In the genomic region with DNA sequence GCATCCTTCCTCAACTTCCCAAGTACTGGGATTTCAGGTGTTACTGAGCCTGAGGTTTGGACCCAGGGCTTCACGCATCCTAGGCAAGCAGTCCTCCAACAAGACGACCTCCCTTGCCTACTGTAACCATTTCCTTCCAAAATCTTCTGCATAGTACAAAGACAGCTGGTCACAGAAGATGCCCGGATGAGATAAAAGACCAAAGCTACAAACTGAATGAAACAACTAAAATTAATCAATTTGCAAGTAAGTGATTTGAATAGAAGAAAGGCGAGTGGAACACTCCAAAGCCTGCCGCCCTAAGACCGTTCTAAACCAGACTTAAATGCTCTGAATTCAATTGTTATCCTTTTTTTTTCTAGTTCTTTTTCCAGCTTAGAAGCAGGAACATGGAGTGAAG, we compare ENCODE assay signal across 10 mouse cellular contexts. TPM values are rescaled to one million over a fixed set of nuclear protein-coding genes. Genes with fewer than 3 reads are reported as not detected.
DNase-seq lines count a peak whose midpoint lies in the region; ATAC-seq and TF ChIP-seq lines count a peak whose summit lies in the region.
"Had no signal": no experiment of that assay in that cellular context is flagged by ENCODE, and none has a peak within 500 bp of the region (broad histone marks: within the 10 kb centered on the region; RNA-seq: fewer than 3 reads in every experiment).

No protein-coding gene starts in this region.

- H3K9me3 ChIP-seq in intestine, embryonic 14.5 days (ENCODE audit: control insufficient read depth, low read length) = no peaks in the 10 kb centered on the region
- no peaks in the 10 kb centered on the region for H3K9me3 ChIP-seq in intestine, postnatal 0 days (ENCODE audit: control insufficient read depth)
- H3K9me3 ChIP-seq in forebrain, embryonic 10.5 days = no peaks in the 10 kb centered on the region
- no peaks in the 10 kb centered on the region for H3K9me3 ChIP-seq in intestine, embryonic 16.5 days (ENCODE audit: control insufficient read depth, low read length)
- H3K9me3 ChIP-seq in midbrain, postnatal 0 days (ENCODE audit: low read length) = no peaks in the 10 kb centered on the region
- H3K9me3 ChIP-seq: lung, embryonic 15.5 days had no signal

- H3K4me2 ChIP-seq in intestine, embryonic 14.5 days (ENCODE audit: low read length) = 0 out of 2 replicates have a peak overlapping the region, but pooled peaks have one; percentile 20
- H3K4me2 ChIP-seq in intestine, postnatal 0 days (replicated peaks; ENCODE audit: low read depth) = no peak overlapping the region
- peak overlapping the region; percentile 40; the same call in 1 of the 2 replicates for H3K4me2 ChIP-seq in intestine, embryonic 16.5 days (ENCODE audit: low read depth, low read length)
- 0 out of 2 replicates have a peak overlapping the region, but pooled peaks have one; percentile 12 for H3K4me2 ChIP-seq in midbrain, postnatal 0 days (ENCODE audit: low read depth, low read length, poor library complexity, severe bottlenecking)
- H3K4me2 ChIP-seq: lung, embryonic 15.5 days had no signal

- DNase-seq in intestine, embryonic 14.5 days (ENCODE audit: low spot score) = no peak
- no peak for DNase-seq in forebrain, embryonic 10.5 days (ENCODE audit: extremely low spot score, low spot score)
- DNase-seq in midbrain, postnatal 0 days (ENCODE audit: low spot score) = no peak
- no peak for DNase-seq in spleen, adult 12 weeks (ENCODE audit: low spot score)
- DNase-seq in left cerebral cortex, postnatal 4 days = no peak
- DNase-seq: kidney, postnatal 25 days had no signal

- WGBS in intestine, embryonic 14.5 days = 48% methylated on average over 6 of the region's 6 CpGs
- 53% methylated on average over 6 of the region's 6 CpGs for WGBS in intestine, postnatal 0 days
- WGBS in forebrain, embryonic 10.5 days = 53% methylated on average over 6 of the region's 6 CpGs
- WGBS in intestine, embryonic 16.5 days = 54% methylated on average over 6 of the region's 6 CpGs
- WGBS in midbrain, postnatal 0 days = 52% methylated on average over 6 of the region's 6 CpGs

- H3K27ac ChIP-seq in intestine, embryonic 14.5 days (ENCODE audit: low read depth) = no peak overlapping the region
- no peak overlapping the region for H3K27ac ChIP-seq in intestine, postnatal 0 days (ENCODE audit: low read depth, low read length)
- H3K27ac ChIP-seq in forebrain, embryonic 10.5 days = peak overlapping the region; percentile 74
- H3K27ac ChIP-seq in intestine, embryonic 16.5 days (ENCODE audit: low read length) = peak overlapping the region; percentile 56
- no peak overlapping the region for H3K27ac ChIP-seq in midbrain, postnatal 0 days (ENCODE audit: low read depth, low read length)
- H3K27ac ChIP-seq: heart, adult 2 months; lung, embryonic 15.5 days had no signal

- peaks cover 19% of the 10 kb centered on the region for H3K27me3 ChIP-seq in intestine, embryonic 14.5 days (replicated peaks; ENCODE audit: control insufficient read depth, insufficient read depth, low read length)
- no peaks in the 10 kb centered on the region for H3K27me3 ChIP-seq in intestine, postnatal 0 days (replicated peaks; ENCODE audit: control insufficient read depth, insufficient read depth, low read length)
- peaks cover 30% of the 10 kb centered on the region for H3K27me3 ChIP-seq in forebrain, embryonic 10.5 days (ENCODE audit: poor library complexity, severe bottlenecking)
- H3K27me3 ChIP-seq in intestine, embryonic 16.5 days (replicated peaks; ENCODE audit: control insufficient read depth, insufficient read depth, low read length) = no peaks in the 10 kb centered on the region
- H3K27me3 ChIP-seq in midbrain, postnatal 0 days (ENCODE audit: insufficient read depth, low read length) = no peaks in the 10 kb centered on the region

- intact Hi-C loops in left cerebral cortex, postnatal 4 days (cut with DNase I) = no loop called here

- no peak overlapping the region for H3K4me3 ChIP-seq in intestine, embryonic 14.5 days (ENCODE audit: low read depth, low read length)
- H3K4me3 ChIP-seq in intestine, postnatal 0 days (ENCODE audit: low read depth, low read length) = no peak overlapping the region
- peak overlapping the region; percentile 35 for H3K4me3 ChIP-seq in forebrain, embryonic 10.5 days
- no peak overlapping the region for H3K4me3 ChIP-seq in intestine, embryonic 16.5 days (ENCODE audit: low read length)
- H3K4me3 ChIP-seq in midbrain, postnatal 0 days (ENCODE audit: low read depth, low read length) = no peak overlapping the region
- H3K4me3 ChIP-seq: heart, adult 2 months; lung, embryonic 15.5 days had no signal

- peaks cover 9% of the 10 kb centered on the region; the same call in 1 of the 2 replicates for H3K4me1 ChIP-seq in intestine, embryonic 14.5 days (replicated peaks; ENCODE audit: control insufficient read depth, insufficient read depth, low read length)
- H3K4me1 ChIP-seq in intestine, postnatal 0 days (replicated peaks; ENCODE audit: control insufficient read depth, insufficient read depth, low read length) = 0 out of 2 replicates have a peak, but pooled peaks cover 5% of the 10 kb centered on the region
- peaks cover 55% of the 10 kb centered on the region for H3K4me1 ChIP-seq in forebrain, embryonic 10.5 days
- H3K4me1 ChIP-seq in intestine, embryonic 16.5 days (ENCODE audit: control insufficient read depth, insufficient read depth, low read length) = peaks cover 27% of the 10 kb centered on the region
- peaks cover 18% of the 10 kb centered on the region for H3K4me1 ChIP-seq in midbrain, postnatal 0 days (ENCODE audit: insufficient read depth, low read length)

- ATAC-seq in intestine, embryonic 14.5 days (replicated peaks; ENCODE audit: low FRiP score, low TSS enrichment, low read depth) = no peak
- no peak for ATAC-seq in intestine, postnatal 0 days
- no peak for ATAC-seq in intestine, embryonic 16.5 days
- no peak for ATAC-seq in midbrain, postnatal 0 days (ENCODE audit: low FRiP score)

- no peaks in the 10 kb centered on the region for H3K36me3 ChIP-seq in intestine, embryonic 14.5 days (ENCODE audit: control insufficient read depth, insufficient read depth, low read length)
- no peaks in the 10 kb centered on the region for H3K36me3 ChIP-seq in intestine, postnatal 0 days (ENCODE audit: control insufficient read depth, insufficient read depth)
- no peaks in the 10 kb centered on the region for H3K36me3 ChIP-seq in forebrain, embryonic 10.5 days (replicated peaks)
- no peaks in the 10 kb centered on the region for H3K36me3 ChIP-seq in intestine, embryonic 16.5 days (ENCODE audit: control insufficient read depth, insufficient read depth, low read length)
- no peaks in the 10 kb centered on the region for H3K36me3 ChIP-seq in midbrain, postnatal 0 days (ENCODE audit: insufficient read depth, low read length)
- H3K36me3 ChIP-seq: lung, embryonic 15.5 days had no signal

- no peak for TF ChIP-seq CTCF in intestine, postnatal 0 days (IDR thresholded peaks at IDR 0.05; ENCODE audit: low read depth)
- no peak for TF ChIP-seq CTCF in midbrain, postnatal 0 days (IDR thresholded peaks at IDR 0.05)

- H3K9ac ChIP-seq in intestine, embryonic 14.5 days (ENCODE audit: low read length) = no peak overlapping the region
- no peak overlapping the region for H3K9ac ChIP-seq in intestine, postnatal 0 days (ENCODE audit: low read depth, low read length)
- no peak overlapping the region for H3K9ac ChIP-seq in intestine, embryonic 16.5 days (ENCODE audit: low read depth, low read length)
- H3K9ac ChIP-seq in midbrain, postnatal 0 days (replicated peaks; ENCODE audit: low read length, poor library complexity, severe bottlenecking) = no peak overlapping the region
- H3K9ac ChIP-seq: lung, embryonic 15.5 days had no signal

RNA-seq across cellular contexts. Expression of gene Frat1, which starts 5.6 kb away (rescaled TPM):
- 13.3 and 15.4 TPM in 2 replicates for polyA plus RNA-seq in intestine, embryonic 14.5 days (2014; fragmentation: Nextera tagmentation; extraction: Ambion mirVana)
- 6.4 and 8.3 TPM in 2 replicates for polyA plus RNA-seq in intestine, postnatal 0 days (2015; fragmentation: Nextera tagmentation; extraction: Ambion mirVana)
- 10.9 and 11.8 TPM in 2 replicates for polyA plus RNA-seq in forebrain, embryonic 10.5 days (2016; fragmentation: Nextera tagmentation; extraction: Ambion mirVana)
- polyA plus RNA-seq in intestine, embryonic 16.5 days (2015; fragmentation: Nextera tagmentation; extraction: Ambion mirVana) = 11.9 and 12.2 TPM in 2 replicates
- 33.0 and 35.4 TPM in 2 replicates for total RNA-seq in midbrain, postnatal 0 days (2014; rRNA removed)
- 34.2 and 34.3 TPM in 2 replicates for polyA plus RNA-seq in midbrain, postnatal 0 days (2015; fragmentation: Nextera tagmentation; extraction: Ambion mirVana)
- 10 to 100 TPM; 20.4 to 21.7 TPM for total RNA-seq in left cerebral cortex, postnatal 4 days (2021)

RNA-seq across cellular contexts. Expression of gene Frat2, which starts 12.5 kb away (rescaled TPM):
- polyA plus RNA-seq in intestine, embryonic 14.5 days (2014; fragmentation: Nextera tagmentation; extraction: Ambion mirVana) = 6.4 and 6.5 TPM in 2 replicates
- 3.8 and 4.5 TPM in 2 replicates for polyA plus RNA-seq in intestine, postnatal 0 days (2015; fragmentation: Nextera tagmentation; extraction: Ambion mirVana)
- polyA plus RNA-seq in forebrain, embryonic 10.5 days (2016; fragmentation: Nextera tagmentation; extraction: Ambion mirVana) = 5.4 and 5.5 TPM in 2 replicates
- polyA plus RNA-seq in intestine, embryonic 16.5 days (2015; fragmentation: Nextera tagmentation; extraction: Ambion mirVana) = 4.7 and 6.0 TPM in 2 replicates
- 6.9 and 10.4 TPM in 2 replicates for total RNA-seq in midbrain, postnatal 0 days (2014; rRNA removed)
- 6.7 and 8.0 TPM in 2 replicates for polyA plus RNA-seq in midbrain, postnatal 0 days (2015; fragmentation: Nextera tagmentation; extraction: Ambion mirVana)
- total RNA-seq in left cerebral cortex, postnatal 4 days (2021) = 10 to 100 TPM; 13.3 to 14.1 TPM

RNA-seq across cellular contexts. Expression of gene Arhgap19, which starts 33.6 kb away (rescaled TPM):
- 25.5 and 29.0 TPM in 2 replicates for polyA plus RNA-seq in intestine, embryonic 14.5 days (2014; fragmentation: Nextera tagmentation; extraction: Ambion mirVana)
- polyA plus RNA-seq in intestine, postnatal 0 days (2015; fragmentation: Nextera tagmentation; extraction: Ambion mirVana) = 3.5 TPM in 2 replicates
- polyA plus RNA-seq in forebrain, embryonic 10.5 days (2016; fragmentation: Nextera tagmentation; extraction: Ambion mirVana) = 49.7 and 50.9 TPM in 2 replicates
- 14.2 and 14.8 TPM in 2 replicates for polyA plus RNA-seq in intestine, embryonic 16.5 days (2015; fragmentation: Nextera tagmentation; extraction: Ambion mirVana)
- 4.5 and 5.7 TPM in 2 replicates for total RNA-seq in midbrain, postnatal 0 days (2014; rRNA removed)
- polyA plus RNA-seq in midbrain, postnatal 0 days (2015; fragmentation: Nextera tagmentation; extraction: Ambion mirVana) = 2.5 and 2.9 TPM in 2 replicates
- 1 to 10 TPM; 4.2 to 4.3 TPM for total RNA-seq in left cerebral cortex, postnatal 4 days (2021)

Comparison
In these comparisons a context has a peak if more than half of its experiments do, and no peak if none do; other contexts are left out.
1. H3K27ac ChIP-seq: peak in forebrain, embryonic 10.5 days (single experiment) and intestine, embryonic 16.5 days (single experiment); none in intestine, embryonic 14.5 days (single experiment), intestine, postnatal 0 days (single experiment) and midbrain, postnatal 0 days (single experiment).